Comparison of ENCODE assay signal across 10 mouse cellular contexts in the genomic region with DNA sequence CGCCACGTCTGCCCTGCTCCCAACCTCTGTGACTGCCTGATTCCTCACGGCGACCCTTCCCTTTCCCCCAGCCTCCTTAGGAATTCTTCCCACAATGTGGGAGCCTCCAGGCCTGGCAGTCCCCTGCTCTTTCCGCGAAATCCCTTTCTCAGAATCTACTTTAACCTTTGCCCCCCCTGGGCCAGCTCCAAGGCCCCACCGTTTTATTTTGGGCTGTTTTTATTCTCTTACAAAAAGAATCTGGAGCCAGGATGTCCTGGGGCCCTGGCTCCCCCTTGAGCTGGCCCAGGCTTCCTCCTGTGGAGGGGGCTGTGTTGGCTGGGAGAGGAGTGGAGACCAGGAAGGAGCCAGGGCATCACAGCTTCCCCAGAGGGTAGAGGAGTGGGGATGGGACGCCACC.
DNase-seq lines count a peak whose midpoint lies in the region; ATAC-seq and TF ChIP-seq lines count a peak whose summit lies in the region.
"Had no signal": no experiment of that assay in that cellular context is flagged by ENCODE, and none has a peak within 500 bp of the region (broad histone marks: within the 10 kb centered on the region; RNA-seq: fewer than 3 reads in every experiment).

No protein-coding gene starts in this region.

- DNase-seq in embryonic facial prominence, embryonic 14.5 days (ENCODE audit: low spot score), result peak; percentile 15
- DNase-seq in embryonic facial prominence, embryonic 10.5 days (ENCODE audit: low spot score), result no peak
- no peak for DNase-seq in layer of hippocampus, adult 2 months (ENCODE audit: low spot score in 2 of 2)
- DNase-seq in layer of hippocampus, postnatal 14 days (ENCODE audit: low spot score in 2 of 2), result no peak
- peak; percentile 42 to 67 for DNase-seq in adrenal gland, postnatal 36 days
- DNase-seq in kidney, postnatal 0 days (ENCODE audit: low spot score), result peak; percentile 67
- DNase-seq in frontal cortex, adult 2 months (ENCODE audit: extremely low spot score in 1 of 2, low spot score in 1 of 2), result no peak

- H3K9me3 ChIP-seq in embryonic facial prominence, embryonic 14.5 days (ENCODE audit: control insufficient read depth, low read length), result 0 out of 2 replicates have a peak, but pooled peaks cover 5% of the 10 kb centered on the region
- 0 out of 2 replicates have a peak, but pooled peaks cover 4% of the 10 kb centered on the region for H3K9me3 ChIP-seq in embryonic facial prominence, embryonic 10.5 days
- H3K9me3 ChIP-seq in kidney, postnatal 0 days (replicated peaks; ENCODE audit: low read length), result no peaks in the 10 kb centered on the region
- H3K9me3 ChIP-seq: forebrain, embryonic 10.5 days; stomach, embryonic 15.5 days had no signal

- WGBS in embryonic facial prominence, embryonic 14.5 days, result 67% methylated on average over 8 of the region's 8 CpGs
- 57% methylated on average over 8 of the region's 8 CpGs for WGBS in embryonic facial prominence, embryonic 10.5 days
- WGBS in kidney, postnatal 0 days, result 46% methylated on average over 8 of the region's 8 CpGs

- no peaks in the 10 kb centered on the region for H3K4me1 ChIP-seq in embryonic facial prominence, embryonic 14.5 days (ENCODE audit: control insufficient read depth, insufficient read depth, low read length)
- 0 out of 2 replicates have a peak, but pooled peaks cover 9% of the 10 kb centered on the region for H3K4me1 ChIP-seq in embryonic facial prominence, embryonic 10.5 days
- H3K4me1 ChIP-seq in kidney, postnatal 0 days (replicated peaks; ENCODE audit: insufficient read depth, low read length), result peaks cover 12% of the 10 kb centered on the region

- ATAC-seq in embryonic facial prominence, embryonic 14.5 days (ENCODE audit: low read depth), result no peak
- ATAC-seq in kidney, postnatal 0 days (replicated peaks; ENCODE audit: low FRiP score, low read depth), result peak; percentile 52; the same call in 1 of the 2 replicates
- no peak for ATAC-seq in megakaryocyte-erythroid progenitor cell, adult 5-6 weeks (replicated peaks; ENCODE audit: low FRiP score, low TSS enrichment, poor library complexity, severe bottlenecking)

- H3K4me2 ChIP-seq in embryonic facial prominence, embryonic 14.5 days (ENCODE audit: low read depth, low read length), result no peak overlapping the region
- H3K4me2 ChIP-seq in kidney, postnatal 0 days (ENCODE audit: low read length), result no peak overlapping the region
- H3K4me2 ChIP-seq: stomach, embryonic 15.5 days had no signal

- H3K27ac ChIP-seq in embryonic facial prominence, embryonic 14.5 days (replicated peaks; ENCODE audit: low read depth, low read length), result 0 out of 2 replicates have a peak overlapping the region, but pooled peaks have one; percentile 4
- H3K27ac ChIP-seq in embryonic facial prominence, embryonic 10.5 days (replicated peaks), result no peak overlapping the region; the same call in 1 of the 2 replicates
- H3K27ac ChIP-seq in layer of hippocampus, adult 2 months, result peak overlapping the region; percentile 76
- peak overlapping the region; percentile 75 for H3K27ac ChIP-seq in kidney, postnatal 0 days
- H3K27ac ChIP-seq: stomach, embryonic 15.5 days had no signal

- H3K4me3 ChIP-seq in embryonic facial prominence, embryonic 14.5 days (ENCODE audit: low read depth, low read length), result no peak overlapping the region
- no peak overlapping the region for H3K4me3 ChIP-seq in embryonic facial prominence, embryonic 10.5 days
- H3K4me3 ChIP-seq in layer of hippocampus, adult 2 months, result no peak overlapping the region
- no peak overlapping the region for H3K4me3 ChIP-seq in kidney, postnatal 0 days (replicated peaks; ENCODE audit: low read depth, low read length)
- H3K4me3 ChIP-seq: forebrain, embryonic 10.5 days; stomach, embryonic 15.5 days had no signal

- no peak overlapping the region for H3K9ac ChIP-seq in embryonic facial prominence, embryonic 14.5 days (ENCODE audit: low read depth, low read length)
- no peak overlapping the region for H3K9ac ChIP-seq in kidney, postnatal 0 days (ENCODE audit: low read depth, low read length)
- H3K9ac ChIP-seq: stomach, embryonic 15.5 days had no signal

- H3K36me3 ChIP-seq in embryonic facial prominence, embryonic 14.5 days (ENCODE audit: control insufficient read depth, insufficient read depth, low read length), result peaks cover 79% of the 10 kb centered on the region
- H3K36me3 ChIP-seq in embryonic facial prominence, embryonic 10.5 days (replicated peaks), result peaks cover 96% of the 10 kb centered on the region
- peaks cover 72% of the 10 kb centered on the region for H3K36me3 ChIP-seq in kidney, postnatal 0 days (ENCODE audit: insufficient read depth, low read length)

- TF ChIP-seq CTCF in layer of hippocampus, adult 2 months (conservative IDR thresholded peaks at IDR 0.05), result no peak
- 0 out of 2 replicates have a peak, but pooled peaks have one; percentile 2 for TF ChIP-seq CTCF in kidney, postnatal 0 days (IDR thresholded peaks at IDR 0.05; ENCODE audit: low read depth)

- no peaks in the 10 kb centered on the region for H3K27me3 ChIP-seq in embryonic facial prominence, embryonic 14.5 days (replicated peaks; ENCODE audit: control insufficient read depth, insufficient read depth, low read length)
- no peaks in the 10 kb centered on the region for H3K27me3 ChIP-seq in embryonic facial prominence, embryonic 10.5 days (replicated peaks; ENCODE audit: low read depth, poor library complexity, severe bottlenecking)
- H3K27me3 ChIP-seq in kidney, postnatal 0 days (ENCODE audit: insufficient read depth, low read length), result no peaks in the 10 kb centered on the region
- H3K27me3 ChIP-seq: stomach, embryonic 15.5 days had no signal

Comparison
In these comparisons a context has a peak if more than half of its experiments do, and no peak if none do; other contexts are left out.
1. DNase-seq: peak in embryonic facial prominence, embryonic 14.5 days (single experiment), adrenal gland, postnatal 36 days (2 of 2) and kidney, postnatal 0 days (single experiment); none in embryonic facial prominence, embryonic 10.5 days (single experiment), layer of hippocampus, adult 2 months (0 of 2), layer of hippocampus, postnatal 14 days (0 of 2) and frontal cortex, adult 2 months (0 of 2).